Mouse (Mus musculus) lung, postnatal 10 days (tissue): ENCODE measurements around the gene Abhd14a.
A peak's percentile ranks its signal among the peaks of the same experiment; 100 is the strongest.

Source experiments
- DNase-seq: peaks from one replicate; pipeline ENCODE4 v3.0.0; 2021

The Abhd14a gene

GRCm38 (mm10) chr9:106410086-106410650 lies 37.3 kb downstream of the Abhd14a start:
- DNase-seq, result no peak

DNA sequence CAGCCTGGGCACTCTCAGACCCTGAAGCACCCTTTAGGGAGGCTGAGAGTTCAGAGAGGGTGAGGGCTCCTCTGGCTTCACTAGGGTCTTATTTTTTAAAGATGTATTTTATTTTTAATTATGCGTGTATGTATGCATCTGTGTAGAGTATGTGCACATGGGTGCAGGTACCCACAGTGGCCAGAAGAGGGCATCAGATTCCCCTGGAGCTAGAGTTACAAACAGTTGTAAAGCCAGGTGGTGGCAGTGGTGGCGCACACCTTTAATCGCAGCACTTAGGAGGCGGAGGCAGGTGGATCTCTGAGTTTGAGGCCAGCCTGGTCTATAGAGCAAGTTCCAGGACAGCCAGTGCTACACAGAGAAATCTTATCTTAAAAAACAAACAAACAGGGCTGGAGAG lies 38.4 kb downstream of the Abhd14a start:
- DNase-seq, result no peak

- peak; percentile 81 for DNase-seq
Measured at GRCm38 (mm10) chr9:106406443-106407078, 40.9 kb downstream of the Abhd14a start.

DNA sequence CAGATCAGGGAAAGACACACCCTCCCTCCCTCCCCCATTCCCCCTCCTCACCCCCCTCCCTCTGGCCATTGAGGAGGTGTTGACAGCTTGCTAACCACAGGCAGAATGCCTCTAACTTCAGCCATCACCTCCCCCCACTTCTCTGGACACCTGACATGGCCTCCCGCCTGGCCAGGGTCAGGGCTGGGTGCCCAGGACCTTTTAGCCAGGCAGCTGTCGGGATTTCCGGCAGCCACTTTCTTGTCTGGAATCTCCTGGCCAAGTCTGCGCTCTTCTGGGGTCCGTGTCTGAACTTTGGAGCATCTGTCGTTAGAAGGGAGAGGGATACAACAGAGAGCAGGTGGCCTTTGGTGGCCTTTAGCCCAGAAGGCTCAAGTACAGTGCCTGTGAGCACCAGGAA lies 42.2 kb downstream of the Abhd14a start:
- peak; percentile 89 for DNase-seq

- DNase-seq, result no peak
Measured at GRCm38 (mm10) chr9:106402607-106403375, 44.7 kb downstream of the Abhd14a start.

DNA sequence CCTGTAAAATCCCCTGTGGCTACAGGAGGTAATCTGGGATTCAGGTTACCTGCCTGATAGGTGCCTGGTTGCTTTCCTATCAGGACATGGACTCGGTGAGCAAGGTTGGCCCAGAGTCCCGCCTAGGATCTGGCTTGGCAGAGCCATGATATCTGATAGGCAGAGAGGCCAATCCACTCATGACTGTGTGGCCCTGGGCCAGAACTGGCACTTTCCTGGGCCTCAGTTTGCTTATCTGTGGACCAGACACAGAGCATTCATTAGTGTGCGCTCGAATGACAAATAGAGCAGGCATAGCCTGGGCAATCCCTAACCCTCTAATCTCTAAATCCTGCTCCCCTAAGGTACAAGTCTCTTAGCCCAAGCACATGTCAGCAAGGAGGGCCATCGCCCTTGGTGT lies 45.3 kb downstream of the Abhd14a start:
- DNase-seq, result no peak

- DNase-seq, result no peak
Measured at GRCm38 (mm10) chr9:106399808-106400207, 47.7 kb downstream of the Abhd14a start.

GRCm38 (mm10) chr9:106398667-106399311 lies 48.7 kb downstream of the Abhd14a start:
- no peak for DNase-seq

DNA sequence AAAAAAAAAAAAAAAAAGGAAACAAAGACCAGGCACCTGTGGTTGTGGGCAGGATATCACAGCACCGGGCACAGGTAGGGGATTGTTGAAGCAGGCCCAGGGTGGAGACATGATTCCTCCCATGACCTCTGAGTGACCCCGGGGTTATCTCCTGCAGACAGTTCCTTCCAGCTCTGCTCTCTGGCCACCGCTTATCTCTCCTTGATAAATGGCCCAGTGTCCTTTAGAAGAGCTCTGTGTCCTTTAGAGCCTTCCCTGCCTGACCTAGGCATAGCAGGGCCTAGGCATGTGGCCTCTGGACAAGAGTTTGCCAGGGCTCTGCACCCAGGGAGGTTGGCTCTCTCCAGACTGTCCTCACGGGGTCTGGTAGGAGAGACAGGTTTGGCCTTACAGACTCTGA lies 49.7 kb downstream of the Abhd14a start:
- no peak for DNase-seq

DNA sequence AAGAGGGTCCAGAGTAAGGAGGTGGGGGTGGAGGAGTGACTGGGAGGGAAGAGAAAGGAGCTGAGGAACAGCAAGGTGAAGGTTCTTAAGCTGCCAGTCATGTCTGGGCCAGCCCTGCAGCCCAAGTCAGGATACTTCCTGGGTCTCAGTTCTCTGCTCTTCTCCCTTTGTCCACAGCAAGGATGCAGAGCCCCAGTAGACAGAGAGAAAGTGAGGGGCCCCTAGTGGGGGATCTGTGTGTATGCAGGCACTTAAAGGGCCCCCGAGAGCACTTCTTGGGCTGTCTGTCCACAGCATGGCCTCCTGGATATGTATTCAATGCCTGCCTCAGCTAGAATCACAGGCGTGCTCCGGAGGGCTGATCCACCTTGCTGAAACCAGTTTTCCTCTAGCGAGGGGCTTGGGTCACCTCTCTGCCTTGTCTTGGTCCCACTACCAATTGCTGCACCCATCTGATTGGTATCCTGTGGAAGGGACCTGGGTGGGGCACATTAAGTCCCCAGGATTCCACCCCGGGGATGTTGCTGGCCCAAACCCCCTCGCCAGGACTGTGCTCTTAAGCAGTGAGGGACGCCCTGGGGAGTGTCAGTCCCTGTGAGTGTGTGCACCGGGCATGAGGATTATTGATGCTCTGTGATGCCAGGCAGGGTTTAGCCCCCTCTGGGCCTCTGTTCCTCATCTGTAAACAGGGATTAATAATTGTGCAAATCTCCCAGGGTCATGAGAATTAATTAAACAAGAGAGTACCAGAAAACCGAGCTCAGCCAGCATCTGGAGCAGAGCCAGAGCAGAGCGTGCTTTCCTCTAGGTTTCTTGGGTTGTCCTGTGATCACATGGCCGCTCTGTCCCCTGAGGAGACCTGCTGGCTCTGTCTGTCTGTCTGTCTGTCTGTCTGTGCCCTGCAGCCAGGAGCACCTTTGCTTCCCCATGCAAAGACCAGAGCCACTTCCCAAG lies 52.6 kb downstream of the Abhd14a start:
- DNase-seq, result peak; percentile 69

DNA sequence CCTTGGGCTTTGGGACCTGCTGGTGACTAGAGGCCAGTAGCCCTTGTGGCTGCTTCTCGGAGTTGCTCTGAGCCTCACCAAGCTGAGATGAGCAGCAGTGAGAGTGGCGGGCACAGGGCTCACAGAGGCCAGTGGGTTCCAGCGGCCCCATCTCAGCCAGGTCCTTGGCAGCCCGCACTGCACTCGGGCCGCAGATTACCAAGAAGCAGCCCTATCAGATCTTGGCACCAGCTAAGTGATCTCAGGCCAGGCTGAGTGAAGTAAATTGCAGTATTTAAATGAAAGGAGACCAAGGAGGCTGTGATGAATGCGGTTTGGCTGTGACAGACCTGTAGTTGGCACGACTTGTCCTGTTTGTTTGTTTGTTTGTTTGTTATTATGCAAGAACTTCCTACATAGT lies 53.9 kb downstream of the Abhd14a start:
- DNase-seq, result no peak

DNA sequence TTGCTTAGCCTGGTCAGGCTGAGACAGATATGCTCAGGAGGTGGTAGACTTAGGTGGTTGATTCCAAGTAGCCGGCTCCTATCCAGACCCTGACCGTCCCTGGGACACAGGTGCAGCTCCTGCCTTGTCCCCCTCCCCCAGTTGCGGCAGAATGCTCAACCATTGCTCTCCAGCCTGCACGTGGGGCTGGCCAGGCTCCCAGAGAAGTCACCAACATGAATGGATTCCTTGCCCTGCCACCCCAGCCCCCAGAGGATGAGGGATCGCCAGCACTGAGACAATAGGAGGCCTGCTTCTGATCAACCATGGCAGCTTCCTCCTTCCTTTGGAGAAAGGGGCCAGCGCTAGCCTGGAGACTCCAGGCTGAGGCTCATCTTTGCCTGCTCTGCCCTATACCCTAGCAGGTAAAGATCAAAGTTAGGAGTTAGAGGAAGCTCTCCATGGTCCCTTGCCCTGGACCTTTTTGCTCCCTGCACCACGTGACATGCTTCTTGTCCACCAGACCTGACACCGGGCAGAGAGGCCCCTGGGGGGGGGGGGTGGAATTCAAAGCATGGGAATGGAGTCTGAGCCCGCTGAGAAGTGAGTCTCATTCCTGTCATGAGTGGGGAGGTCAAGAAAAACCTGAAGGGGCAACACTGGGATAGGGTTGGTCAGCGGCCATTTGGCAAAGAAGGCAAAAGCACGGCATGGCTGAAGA lies 54.5 kb downstream of the Abhd14a start:
- peak; percentile 47 for DNase-seq
